Mouse (Mus musculus) cerebral cortex, adult 2 months (tissue): Measurements from ENCODE around the gene Nop9.

ENCODE experiments used
- WGBS: fragments of 180-500 bp; shearing (Covaris S2); methylation state at CpG from one replicate; pipeline ENCODE4 v1.1.7; 2018; 5-methylcytosine and 5-hydroxymethylcytosine counted together

Gene Nop9

GRCm38 (mm10) chr14:55777176-55777575 is 31.7 kb downstream of the Nop9 start:
- 75% methylated on average over 3 of the region's 3 CpGs for WGBS

DNA sequence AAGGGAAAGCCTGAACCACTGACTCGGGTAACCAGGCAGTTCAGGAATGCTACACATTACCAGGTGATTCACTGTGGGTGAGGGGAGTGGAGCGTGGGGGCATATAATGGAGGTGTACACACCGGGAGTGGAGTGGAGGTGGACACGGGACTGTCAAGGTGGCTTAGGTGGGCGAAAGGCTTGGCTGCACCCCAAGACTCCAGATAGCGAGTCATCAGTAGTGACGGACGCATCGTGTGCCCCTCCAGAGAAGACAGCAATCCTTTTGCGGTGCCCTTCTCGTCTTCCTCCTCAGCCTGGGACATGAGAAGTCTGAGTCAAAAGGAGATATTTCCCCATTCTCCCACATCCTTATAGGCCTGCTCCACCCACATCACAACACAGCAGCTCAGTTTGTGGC is 32.3 kb downstream of the Nop9 start:
- 74% methylated on average over 11 of the region's 11 CpGs for WGBS

DNA sequence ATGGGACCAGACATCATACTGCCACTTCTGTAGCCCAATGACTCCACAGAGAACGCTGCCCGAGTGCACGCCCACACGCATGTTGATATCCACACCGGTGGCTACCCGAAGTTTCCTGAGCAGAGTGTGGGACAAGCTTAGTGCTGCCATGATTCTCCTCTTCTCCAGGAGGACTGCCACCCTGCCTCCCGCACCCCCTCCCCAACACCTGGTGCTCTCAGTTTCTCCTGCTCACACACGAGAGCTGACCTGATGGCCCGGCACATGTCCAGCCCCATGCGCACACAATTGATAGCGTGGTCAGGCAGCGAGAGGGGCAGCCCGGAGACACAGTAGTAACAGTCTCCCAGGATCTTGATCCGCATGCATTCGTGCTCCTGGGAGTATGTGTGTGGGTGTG is 33.2 kb downstream of the Nop9 start:
- WGBS = 83% methylated on average over 15 of the region's 15 CpGs

GRCm38 (mm10) chr14:55779656-55780055 is 34.2 kb downstream of the Nop9 start:
- 73% methylated on average over 16 of the region's 16 CpGs for WGBS

DNA sequence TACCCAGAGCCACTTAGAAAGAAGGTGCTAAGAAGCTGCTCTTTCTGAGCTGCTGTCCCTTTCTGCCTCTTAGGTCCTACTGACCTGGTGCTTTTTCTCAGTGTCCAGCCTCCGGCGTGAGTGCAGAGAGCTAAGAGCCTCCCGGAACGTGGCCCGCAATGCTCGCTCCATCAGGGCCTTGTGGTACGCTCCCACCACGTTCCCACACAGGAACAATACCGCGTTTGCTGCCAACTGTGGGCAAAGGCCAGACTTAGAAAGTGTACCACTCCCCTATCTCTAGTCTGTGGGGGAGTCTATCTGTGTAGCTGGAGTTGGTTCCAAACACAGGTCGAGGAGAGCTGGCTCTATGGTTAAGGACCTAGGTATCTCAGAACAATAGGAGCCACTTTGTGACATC is 35.2 kb downstream of the Nop9 start:
- WGBS = 84% methylated on average over 11 of the region's 11 CpGs

DNA sequence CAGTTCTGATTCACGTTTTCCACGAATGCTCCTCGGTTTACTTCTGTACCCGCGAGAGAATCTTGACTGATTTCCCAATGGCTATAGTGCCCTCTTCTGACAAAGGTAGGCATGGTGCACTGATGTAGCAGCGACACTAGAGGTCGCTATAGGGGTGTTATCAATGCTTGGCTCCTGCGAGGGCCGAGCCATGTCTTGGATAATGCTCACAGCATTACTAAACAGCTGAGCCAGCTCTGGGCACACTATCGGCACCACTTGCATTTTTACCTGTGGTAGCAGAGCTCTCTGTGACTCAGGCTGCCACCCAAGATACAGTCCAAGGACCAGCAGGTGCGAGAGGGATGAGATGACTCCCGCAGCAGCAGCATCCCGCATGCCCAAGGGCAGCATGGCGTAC is 35.8 kb downstream of the Nop9 start:
- WGBS = 13% methylated on average over 14 of the region's 14 CpGs

GRCm38 (mm10) chr14:55782361-55782960 is 37.0 kb downstream of the Nop9 start:
- 53% methylated on average over 9 of the region's 9 CpGs for WGBS

DNA sequence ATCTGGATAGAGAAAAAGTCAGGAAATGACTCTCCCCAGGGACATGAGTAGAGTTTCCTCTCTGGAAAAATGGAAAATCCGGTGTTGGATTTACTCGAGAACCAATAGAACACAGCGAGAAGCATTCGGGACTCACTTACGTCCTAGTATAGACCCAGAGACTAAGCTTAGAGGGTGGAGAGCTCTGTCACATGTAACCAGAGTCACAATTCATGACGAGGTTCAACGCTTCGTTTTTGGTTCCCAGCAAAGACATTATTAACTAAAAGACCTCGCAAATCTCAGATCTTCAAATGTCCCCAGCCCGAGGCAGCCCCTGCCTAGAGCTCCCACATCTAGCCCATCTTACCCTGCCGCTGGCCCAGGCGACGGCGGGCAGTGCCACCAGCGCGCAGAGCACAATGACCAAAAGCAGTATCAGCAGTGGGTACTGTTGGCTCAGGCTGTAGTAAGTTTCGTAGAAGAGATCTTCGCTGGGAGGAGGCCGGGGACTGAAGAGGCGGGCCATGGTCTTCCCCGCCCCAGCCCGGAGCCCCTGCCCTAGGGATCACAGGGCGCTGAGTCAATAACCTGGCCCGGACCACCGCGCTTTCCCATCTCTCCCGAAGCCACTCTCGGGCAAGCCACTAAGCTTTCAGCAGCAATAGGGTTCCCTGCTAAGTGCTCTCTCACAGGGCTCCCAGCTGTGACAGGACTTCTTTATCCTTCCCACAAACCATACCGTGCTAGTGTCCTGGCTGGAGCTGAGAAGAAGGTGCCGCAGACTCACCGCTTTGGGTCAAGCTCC is 37.9 kb downstream of the Nop9 start:
- WGBS = 4% methylated on average over 31 of the region's 31 CpGs

DNA sequence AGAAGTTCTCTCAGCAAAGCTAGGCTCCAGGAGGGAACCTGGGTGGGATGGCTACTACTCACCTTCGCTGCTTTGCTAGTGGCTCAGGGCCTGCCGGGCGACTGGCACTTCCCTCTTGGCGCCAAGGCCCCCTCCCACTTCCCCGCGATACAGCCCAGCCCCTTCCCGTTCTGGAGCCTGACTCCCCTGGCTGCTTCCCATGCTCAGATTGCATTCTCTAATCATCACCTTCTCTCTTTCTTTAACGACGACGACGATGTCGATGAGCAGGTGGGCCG is 38.4 kb downstream of the Nop9 start, which contains the start of gene Adcy4:
TSS of gene Adcy4 (minus strand) at position 138 of the 278 bp plus-strand sequence.
- WGBS = 8% methylated on average over 13 of the region's 13 CpGs

- WGBS = 36% methylated on average over 6 of the region's 6 CpGs
Observed at GRCm38 (mm10) chr14:55785195-55785594, 39.7 kb downstream of the Nop9 start.

DNA sequence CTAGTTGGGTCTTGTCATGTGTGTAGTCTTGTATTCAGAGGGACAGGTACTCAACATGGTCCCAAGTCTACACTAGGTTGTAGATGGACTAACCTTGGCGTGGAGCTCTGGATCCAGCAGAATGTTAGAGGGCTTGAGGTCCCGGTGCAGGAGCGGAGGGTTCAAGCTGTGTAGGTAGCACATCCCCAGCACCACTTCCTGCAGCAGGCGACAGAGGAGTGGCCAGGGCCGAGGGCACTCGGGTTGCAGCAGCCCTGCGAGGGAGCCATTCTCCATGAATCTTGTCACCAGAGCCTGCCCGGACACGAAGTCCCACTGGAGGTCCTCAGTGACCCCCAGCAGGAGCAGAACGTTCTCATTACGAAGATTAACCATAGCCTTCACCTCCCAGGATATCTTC is 42.2 kb downstream of the Nop9 start:
- WGBS = 53% methylated on average over 11 of the region's 11 CpGs

DNA sequence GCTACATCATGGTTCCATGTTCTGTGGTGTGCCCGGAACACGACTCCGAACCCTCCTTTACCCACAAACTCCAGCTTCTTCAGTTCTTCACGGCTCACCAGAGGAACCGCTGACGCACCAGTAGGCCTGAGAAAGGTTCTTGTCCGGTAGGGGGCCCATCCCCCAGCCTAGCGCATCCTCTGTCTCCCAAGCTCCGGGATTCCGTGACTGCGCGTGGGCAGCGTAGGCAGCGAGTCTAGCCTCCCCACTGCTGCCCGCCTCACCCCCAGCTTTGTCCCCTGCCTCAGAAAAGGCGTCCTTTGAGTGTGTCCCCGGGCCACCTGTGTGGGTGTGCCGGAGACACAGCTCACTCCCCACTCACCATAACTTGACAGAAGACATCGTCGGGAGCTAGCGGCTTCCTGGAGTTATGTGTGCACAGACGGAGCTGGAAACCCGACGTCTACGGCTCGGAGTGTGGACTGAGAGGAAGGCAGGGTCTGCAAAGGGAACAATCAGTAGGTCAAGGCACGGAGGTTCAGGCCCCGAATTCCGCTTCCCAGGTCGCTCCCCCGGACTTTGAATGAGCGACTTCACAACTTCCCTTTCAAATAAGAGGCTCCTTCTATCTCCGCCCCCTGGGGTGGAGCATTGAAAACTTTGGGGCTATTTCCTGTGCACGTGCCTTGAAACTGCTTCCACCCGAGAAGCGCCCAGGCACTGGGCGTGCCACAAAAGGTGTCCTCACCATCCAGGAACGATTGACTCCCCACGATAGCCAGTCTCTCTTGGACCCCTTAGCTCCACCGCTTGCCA is 43.0 kb downstream of the Nop9 start, which contains the start of gene Ripk3:
TSS of gene Ripk3 (minus strand) at position 610 of the 795 bp plus-strand sequence.
- WGBS = 9% methylated on average over 40 of the region's 40 CpGs

GRCm38 (mm10) chr14:55793461-55793860 is 48.0 kb downstream of the Nop9 start:
- 69% methylated on average over 2 of the region's 2 CpGs for WGBS

DNA sequence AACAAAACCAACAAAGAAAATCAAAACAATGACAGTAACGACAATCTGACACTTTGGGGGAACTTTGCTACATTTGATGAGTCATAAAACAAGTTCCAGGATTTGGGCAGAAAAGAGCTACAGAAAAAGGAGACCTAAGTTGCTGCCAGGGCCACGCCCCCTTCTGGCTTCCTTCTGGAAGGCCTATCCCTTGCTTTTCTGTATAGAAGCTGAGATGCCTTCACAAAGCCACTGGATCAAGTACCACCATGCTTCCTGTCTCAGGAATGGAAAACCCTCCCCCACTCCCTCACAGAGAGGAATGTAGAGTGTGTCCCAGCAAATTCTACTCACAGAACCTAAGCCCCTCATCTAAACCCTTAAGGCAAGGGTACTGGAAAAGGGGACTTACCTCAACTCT is 48.5 kb downstream of the Nop9 start:
- WGBS = 70% methylated on average over 2 of the region's 2 CpGs

DNA sequence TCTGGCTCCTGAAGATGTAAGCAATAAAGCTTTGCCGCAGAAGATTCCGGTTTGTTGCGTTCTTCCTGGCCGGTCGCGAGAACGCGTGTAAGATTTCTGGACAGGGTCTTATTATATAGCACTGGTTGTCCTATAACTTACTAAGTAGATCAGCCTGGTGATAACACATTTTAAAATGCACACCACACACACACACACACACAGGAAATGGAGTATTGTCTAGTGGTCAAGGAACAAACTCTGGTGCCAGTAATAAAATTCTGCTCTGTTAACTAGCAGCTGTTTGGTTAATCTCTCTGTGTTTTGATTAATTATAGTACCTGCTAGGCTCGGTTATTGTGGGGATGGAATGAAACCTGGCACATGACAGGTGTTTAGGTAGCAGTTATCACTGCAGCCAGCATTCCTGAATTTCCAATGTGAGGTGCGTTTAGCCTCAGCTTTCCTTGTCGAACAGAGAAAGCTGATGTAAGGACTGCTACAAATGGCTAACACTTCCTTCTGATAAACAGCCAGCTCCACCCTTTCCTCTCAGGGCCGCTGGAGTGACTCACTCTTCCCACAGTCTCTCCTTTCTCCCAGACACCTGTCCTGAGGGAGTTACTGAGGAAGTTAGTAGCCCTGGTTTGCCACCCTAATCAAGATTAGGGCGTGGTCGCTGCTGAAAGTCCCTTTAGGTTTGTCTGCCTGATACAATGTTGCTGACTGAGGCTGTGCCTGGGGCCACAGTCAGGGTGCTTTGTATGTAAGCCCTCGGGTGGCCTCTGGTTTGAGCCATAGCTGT is 50.1 kb downstream of the Nop9 start:
- 82% methylated on average over 15 of the region's 15 CpGs for WGBS
